Mouse (Mus musculus): ENCODE results near the gene Hs6st3.

GRCm38 (mm10) chr14:119466899-119467588 lies 328.9 kb downstream of the Hs6st3 start:
- no peak for TF ChIP-seq POLR2A (IDR thresholded peaks at IDR 0.05; ENCODE audit: low read depth, low read length)
- no peak for TF ChIP-seq CTCF (conservative IDR thresholded peaks at IDR 0.05; ENCODE audit: insufficient read depth, insufficient read length, low read depth, low read length)

All from kidney, adult 2 months (tissue).